Mouse (Mus musculus) stomach, postnatal 0 days (tissue): ENCODE measurements around the gene Gm3448. TPM values are rescaled to one million over a fixed set of nuclear protein-coding genes. Genes with fewer than 3 reads are reported as not detected.
"Not testable (repeated sequence)": the region's sequence is repeated elsewhere in the genome, so short reads cannot be mapped to it uniquely, and the experiment has no call there.

Experiments
- ATAC-seq: fragments of 200-750 bp; cut with Nextera tagmentation; 2 replicates; pipeline ENCODE4 v1.8.0; 2017; ENCODE audit not compliant: low FRiP score, low TSS enrichment
- DNase-seq: peaks from one replicate; pipeline ENCODE4 v3.0.0-alpha.2; 2016; ENCODE audit warnings: low spot score
- H3K27ac ChIP-seq: fragments of 300-500 bp; sonication (generic); replicated peaks from 2 replicates; pipeline ENCODE4 v1.5.1; 2014; ENCODE audit warnings: mild to moderate bottlenecking, control low read depth
- H3K27me3 ChIP-seq: fragments of 300-500 bp; sonication (generic); 2 replicates; pipeline ENCODE4 v1.6.1; 2014; ENCODE audit warnings: low read length; ENCODE audit not compliant: control insufficient read depth, insufficient read depth
- H3K36me3 ChIP-seq: fragments of 300-500 bp; sonication (generic); 2 replicates; pipeline ENCODE4 v1.6.1; 2014; ENCODE audit warnings: low read length, mixed read lengths; ENCODE audit not compliant: control insufficient read depth, insufficient read depth
- H3K4me1 ChIP-seq: fragments of 300-500 bp; sonication (generic); replicated peaks from 2 replicates; pipeline ENCODE4 v1.6.1; 2014; ENCODE audit warnings: antibody characterized with exemption; ENCODE audit not compliant: control insufficient read depth, insufficient read depth
- H3K4me2 ChIP-seq: fragments of 300-500 bp; sonication (generic); replicated peaks from 2 replicates; pipeline ENCODE4 v1.6.1; 2014; ENCODE audit warnings: low read depth, mild to moderate bottlenecking, control low read depth, moderate library complexity
- H3K4me3 ChIP-seq: fragments of 300-500 bp; sonication (generic); 2 replicates; pipeline ENCODE4 v1.5.1; 2014; ENCODE audit warnings: low read depth, low read length, control low read depth
- H3K9ac ChIP-seq: fragments of 300-500 bp; sonication (generic); 2 replicates; pipeline ENCODE4 v1.6.1; 2014; ENCODE audit warnings: mild to moderate bottlenecking, low read length, control low read depth, mixed read lengths
- H3K9me3 ChIP-seq: fragments of 300-500 bp; sonication (generic); 2 replicates; pipeline ENCODE4 v1.6.1; 2016; ENCODE audit warnings: low read length; ENCODE audit not compliant: control insufficient read depth
- WGBS: fragments of 180-500 bp; shearing (Covaris S2); extraction: QIAGEN DNeasy Blood & Tissue Kit; methylation state at CpG from one replicate; pipeline ENCODE4 v1.1.7; 2014; 5-methylcytosine and 5-hydroxymethylcytosine counted together
- polyA plus RNA-seq: library from polyadenylated mRNA; unstranded; fragments of >200 nt; fragmentation: Nextera tagmentation; extraction: Ambion mirVana; gene quantifications from 2 replicates; pipeline ENCODE4 v1.2.1, GENCODE M21; 2015

Gm3448 gene
- polyA plus RNA-seq, 1 experiment from 2014 or later, result 2.9 TPM

DNA sequence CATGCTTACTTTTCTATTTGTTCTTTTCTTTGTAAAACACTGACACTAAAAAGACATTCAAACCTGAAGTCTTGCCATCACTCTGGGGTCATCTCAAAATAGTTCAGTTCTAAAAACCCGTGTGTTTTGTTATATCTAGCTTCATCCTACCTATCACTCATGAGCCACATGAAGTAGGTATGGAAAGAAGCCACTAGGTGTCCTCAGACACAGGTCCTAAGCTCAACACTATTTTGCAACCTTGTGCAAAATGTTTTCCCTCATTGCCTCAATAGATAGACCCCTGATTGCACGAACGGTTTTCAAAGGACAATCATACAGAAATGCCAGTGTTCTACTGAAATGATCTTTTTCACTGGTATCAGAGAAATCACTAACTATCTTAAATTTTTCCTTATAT, 32.2 kb downstream of the Gm3448 start:
- not testable (repeated sequence) for ATAC-seq, H3K9me3 ChIP-seq, DNase-seq, H3K4me2 ChIP-seq, H3K27ac ChIP-seq, H3K36me3 ChIP-seq, H3K4me3 ChIP-seq, H3K9ac ChIP-seq, H3K4me1 ChIP-seq, H3K27me3 ChIP-seq
- no CpG with 5 or more reads among the region's 3 CpGs for WGBS

DNA sequence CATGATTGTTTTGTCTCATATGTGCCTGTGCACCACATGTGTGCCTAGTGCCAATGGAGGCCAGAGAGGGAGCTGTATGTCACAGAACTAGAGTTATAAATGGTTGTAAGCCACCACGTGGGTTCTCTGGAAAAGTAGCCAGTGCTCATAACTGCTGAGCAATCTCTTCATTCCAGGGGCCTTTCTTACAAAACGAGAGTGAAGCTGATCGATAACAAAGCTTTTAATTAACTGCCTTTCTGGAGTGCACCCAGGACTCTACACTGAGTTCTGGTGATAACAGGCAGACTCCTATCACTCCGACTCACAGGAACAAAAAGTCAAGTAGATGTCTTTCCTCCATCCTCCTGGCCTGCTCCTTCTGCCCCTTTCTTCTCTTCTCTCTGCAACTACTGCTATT, 41.3 kb downstream of the Gm3448 start:
- not testable (repeated sequence) for H3K4me2 ChIP-seq, H3K4me1 ChIP-seq, H3K4me3 ChIP-seq, ATAC-seq, H3K27ac ChIP-seq, DNase-seq, H3K36me3 ChIP-seq, H3K27me3 ChIP-seq, H3K9ac ChIP-seq, H3K9me3 ChIP-seq
- WGBS, result no CpG with 5 or more reads among the region's 4 CpGs

DNA sequence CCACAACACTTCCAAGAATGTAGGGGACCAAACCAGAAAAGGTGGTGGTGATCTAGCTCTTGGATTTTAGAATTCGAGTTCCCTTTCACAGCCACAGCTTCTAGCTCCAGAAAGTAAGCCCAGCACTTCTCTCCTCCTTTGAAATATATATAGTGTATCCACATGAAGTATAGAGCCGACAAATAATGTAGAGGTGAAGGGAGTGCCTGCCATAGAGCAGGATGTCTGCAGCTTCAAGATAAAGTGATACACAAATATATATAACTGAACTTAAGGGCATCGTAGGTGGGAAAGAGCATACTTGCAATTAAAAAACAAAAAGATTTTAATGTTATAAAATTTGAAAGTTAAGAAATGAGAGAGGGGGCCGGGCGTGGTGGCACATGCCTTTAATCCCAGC, 47.2 kb downstream of the Gm3448 start:
- H3K27me3 ChIP-seq, H3K9ac ChIP-seq, H3K36me3 ChIP-seq, H3K27ac ChIP-seq, H3K4me3 ChIP-seq, ATAC-seq, DNase-seq, H3K9me3 ChIP-seq, H3K4me2 ChIP-seq, H3K4me1 ChIP-seq: not testable (repeated sequence)
- no CpG with 5 or more reads among the region's 5 CpGs for WGBS

DNA sequence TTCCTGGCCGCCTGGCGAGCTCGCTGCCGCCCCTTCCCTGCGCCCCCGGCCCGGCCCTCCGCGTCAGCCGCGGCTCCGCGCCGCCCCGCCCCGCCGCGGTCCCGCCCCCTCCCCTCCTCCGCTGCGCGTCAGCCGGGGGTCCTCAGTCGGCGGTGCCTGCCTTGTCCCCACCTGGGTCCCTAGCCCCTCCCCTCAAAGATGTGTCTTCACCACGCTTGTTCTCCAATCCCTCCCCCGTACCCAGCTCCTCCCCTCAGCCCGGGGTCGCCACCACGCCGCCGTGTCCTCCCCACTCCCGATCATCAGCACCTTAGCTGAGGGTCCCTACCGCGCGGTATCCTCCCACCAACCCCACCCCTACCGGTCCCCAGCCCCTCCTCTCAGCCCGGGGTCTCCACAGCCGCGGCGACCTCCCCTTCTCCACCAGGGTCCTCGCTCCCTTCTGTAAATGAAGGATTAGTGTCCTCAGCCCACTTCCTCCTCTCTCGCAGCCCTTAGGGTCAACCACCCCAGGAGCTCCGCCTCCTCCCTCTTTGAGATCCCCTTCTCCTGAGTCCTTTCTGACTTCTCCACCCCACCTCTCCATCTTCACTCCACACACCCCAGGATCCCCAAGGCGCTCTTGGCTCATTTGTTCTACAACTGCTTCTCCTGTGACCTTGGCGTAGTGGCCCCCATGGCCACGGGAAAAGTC, 48.1 kb downstream of the Gm3448 start:
- ATAC-seq, result peak; percentile 70
- not testable (repeated sequence) for H3K9ac ChIP-seq, H3K27ac ChIP-seq, H3K9me3 ChIP-seq, H3K27me3 ChIP-seq, H3K4me3 ChIP-seq, H3K4me1 ChIP-seq, H3K36me3 ChIP-seq, DNase-seq, H3K4me2 ChIP-seq
- WGBS, result no CpG with 5 or more reads among the region's 47 CpGs

DNA sequence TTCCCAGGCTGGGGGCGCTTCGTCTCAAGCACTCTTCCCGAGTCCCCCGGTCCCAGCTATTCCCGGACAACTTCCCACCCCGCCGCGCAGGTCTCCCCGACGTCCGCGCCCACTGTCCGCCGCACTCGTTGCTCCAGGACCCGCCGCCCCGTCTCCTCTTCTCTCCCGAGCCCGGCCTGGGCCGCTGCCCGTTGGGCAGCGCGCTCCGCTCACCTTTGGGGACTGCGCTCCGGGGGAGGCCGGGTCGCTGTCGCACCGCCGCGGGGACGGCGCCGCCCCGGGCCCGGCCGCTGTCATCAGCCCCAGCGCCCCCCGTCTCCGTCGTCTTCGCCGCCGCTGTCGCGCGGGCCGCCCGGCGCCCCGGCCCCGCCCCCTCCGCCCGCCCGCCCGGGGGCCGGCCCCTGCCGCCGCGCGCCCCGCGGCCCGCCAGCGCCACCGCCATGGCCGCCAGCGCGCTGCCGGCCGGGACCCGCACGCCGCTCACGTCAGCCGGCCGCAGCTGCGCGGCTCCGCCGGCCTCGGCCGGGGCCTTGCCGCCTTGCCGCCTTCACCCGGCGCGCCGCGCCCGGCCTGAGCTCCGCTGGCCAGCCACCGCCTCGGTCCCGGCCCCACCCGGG, 48.7 kb downstream of the Gm3448 start:
- H3K4me2 ChIP-seq, H3K9me3 ChIP-seq, H3K36me3 ChIP-seq, H3K4me3 ChIP-seq, H3K4me1 ChIP-seq, H3K27ac ChIP-seq, H3K27me3 ChIP-seq, H3K9ac ChIP-seq, DNase-seq: not testable (repeated sequence)
- WGBS, result no CpG with 5 or more reads among the region's 98 CpGs
- peak; percentile 84 for ATAC-seq

DNA sequence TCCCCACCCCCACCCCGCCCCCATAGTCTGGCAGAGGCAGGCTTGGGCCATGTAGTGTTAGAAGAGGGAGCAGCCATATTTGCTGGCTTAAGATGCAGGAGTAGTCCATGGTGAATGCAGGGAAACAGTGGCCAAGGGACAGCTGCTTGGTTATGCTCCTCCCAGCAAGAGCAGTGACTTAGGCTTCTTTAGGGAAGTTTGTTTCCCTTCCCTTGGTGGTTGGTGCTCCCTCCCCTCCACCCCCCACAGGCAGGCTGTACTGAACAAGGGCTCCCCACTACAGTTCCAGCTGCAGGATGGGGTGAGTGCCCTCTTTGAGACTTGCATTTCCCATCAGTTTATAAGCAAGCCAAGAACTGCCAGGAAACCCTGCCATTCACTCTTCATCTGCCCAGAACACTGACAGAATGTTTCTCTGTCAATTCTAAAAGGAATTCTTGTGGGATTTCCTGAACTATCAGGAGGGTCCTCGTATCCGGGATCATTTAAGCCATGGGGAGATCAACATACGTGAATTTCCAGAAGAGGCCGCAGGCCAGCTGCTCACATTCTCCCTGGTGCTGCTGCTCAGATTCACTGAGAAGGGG, 51.1 kb downstream of the Gm3448 start:
- H3K9me3 ChIP-seq, H3K4me2 ChIP-seq, H3K4me3 ChIP-seq, H3K36me3 ChIP-seq, H3K27me3 ChIP-seq, ATAC-seq, DNase-seq, H3K27ac ChIP-seq, H3K4me1 ChIP-seq, H3K9ac ChIP-seq: not testable (repeated sequence)
- WGBS, result 79% methylated on average over 4 of the region's 5 CpGs

DNA sequence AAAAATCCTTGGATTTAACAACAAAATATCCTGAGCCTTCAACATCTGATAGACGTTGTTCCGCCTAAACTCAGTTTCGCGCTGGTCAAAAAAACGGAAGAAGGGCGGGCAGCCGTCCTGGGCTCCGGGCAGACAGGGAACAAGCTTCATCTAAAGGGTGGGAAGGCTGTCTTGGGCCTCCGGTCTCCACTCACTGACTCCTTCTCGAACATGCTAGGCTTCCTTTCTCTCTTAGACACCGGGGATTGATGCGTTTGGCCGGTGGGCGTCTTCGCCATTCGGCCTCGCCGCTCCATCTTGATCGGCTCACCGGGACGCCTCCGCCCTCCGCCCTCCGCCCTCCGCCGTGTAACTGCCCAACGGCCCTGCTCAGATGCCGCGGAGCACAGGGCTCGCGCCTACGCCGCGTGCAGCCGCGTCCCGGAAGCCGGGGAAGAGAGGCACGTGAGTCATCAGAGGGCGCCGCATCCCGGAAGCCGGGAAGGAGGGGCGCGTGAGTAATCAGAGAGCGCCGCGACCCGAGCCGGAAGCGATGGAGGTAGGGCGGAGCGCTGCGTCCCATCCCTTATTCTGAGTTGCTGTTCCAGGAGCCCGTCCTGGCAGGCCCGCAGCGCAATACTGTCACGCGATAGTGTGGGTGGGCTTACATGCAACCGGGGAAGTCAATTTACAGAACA, 62.8 kb downstream of the Gm3448 start, which contains the start of the genes 9030025P20Rik and Gm3417:
9030025P20Rik (plus strand) TSS at position 107 of the 677 bp plus-strand sequence.
Gm3417 (minus strand) TSS at position 429 of the 677 bp plus-strand sequence.
- H3K27me3 ChIP-seq, H3K4me3 ChIP-seq, H3K4me1 ChIP-seq, H3K36me3 ChIP-seq, DNase-seq, H3K27ac ChIP-seq, H3K4me2 ChIP-seq, H3K9me3 ChIP-seq, H3K9ac ChIP-seq: not testable (repeated sequence)
- ATAC-seq, result peak; percentile 99
- WGBS, result no CpG with 5 or more reads among the region's 60 CpGs

DNA sequence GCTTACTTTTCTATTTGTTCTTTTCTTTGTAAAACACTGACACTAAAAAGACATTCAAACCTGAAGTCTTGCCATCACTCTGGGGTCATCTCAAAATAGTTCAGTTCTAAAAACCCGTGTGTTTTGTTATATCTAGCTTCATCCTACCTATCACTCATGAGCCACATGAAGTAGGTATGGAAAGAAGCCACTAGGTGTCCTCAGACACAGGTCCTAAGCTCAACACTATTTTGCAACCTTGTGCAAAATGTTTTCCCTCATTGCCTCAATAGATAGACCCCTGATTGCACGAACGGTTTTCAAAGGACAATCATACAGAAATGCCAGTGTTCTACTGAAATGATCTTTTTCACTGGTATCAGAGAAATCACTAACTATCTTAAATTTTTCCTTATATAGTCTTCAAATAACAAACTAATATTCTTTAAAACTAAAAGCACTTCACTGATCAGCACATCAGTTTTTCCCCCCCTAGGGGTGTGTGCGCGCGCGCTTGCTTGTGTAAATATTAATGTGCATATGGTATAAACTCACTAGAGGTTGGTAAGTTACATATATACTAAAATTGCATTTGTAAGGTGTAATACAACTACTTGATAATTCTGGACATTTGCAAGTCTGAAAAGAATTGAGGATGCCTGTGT, 63.5 kb downstream of the Gm3448 start:
- not testable (repeated sequence) for H3K4me2 ChIP-seq

More for the DNA sequence above, 63.5 kb downstream of the Gm3448 start:
- H3K4me3 ChIP-seq, H3K27ac ChIP-seq, H3K36me3 ChIP-seq, DNase-seq, H3K4me1 ChIP-seq, H3K9me3 ChIP-seq, H3K27me3 ChIP-seq, H3K9ac ChIP-seq: not testable (repeated sequence)
- 1% methylated on average over 4 of the region's 7 CpGs for WGBS
- 0 out of 2 replicates have a peak, but pooled peaks have one; percentile 28 for ATAC-seq
